Mouse (Mus musculus) erythroblast, adult 5-6 weeks (primary cell): Measurements from ENCODE around the gene 3110070M22Rik. TPM values are rescaled to one million over a fixed set of nuclear protein-coding genes. Genes with fewer than 3 reads are reported as not detected.
"Not testable (repeated sequence)": the region's sequence is repeated elsewhere in the genome, so short reads cannot be mapped to it uniquely, and the experiment has no call there.

Experiments used
- ATAC-seq: replicated peaks from 2 replicates; pipeline ENCODE4 v1.8.0; 2016; ENCODE audit warnings: moderate number of reproducible peaks, mild to moderate bottlenecking, moderate TSS enrichment, inconsistent platforms; ENCODE audit not compliant: poor library complexity, low FRiP score, severe bottlenecking
- total RNA-seq, 2 experiments: library from RNA; stranded (forward) in 1 of 2; stranded (reverse) in 1 of 2; fragments of 150-400 nt in 1 of 2; fragments of 200-764, 138-1000 nt in 1 of 2; gene quantifications; 2 replicates each; pipeline versions ENCODE4 v1.2.3 to v1.2.4; 2015 to 2017; ENCODE audit warnings: low replicate concordance in 2 of 2

3110070M22Rik gene
- total RNA-seq (2015; ENCODE audit: low replicate concordance) (not detected in 2 replicates), total RNA-seq (2017; ENCODE audit: low replicate concordance) (not detected in 2 replicates)

GRCm38 (mm10) chr13:119487880-119488580 is at the start of gene 3110070M22Rik, which contains the start of gene Tmem267:
Gene 3110070M22Rik, minus strand, starts transcription at chr13:119488383.
Gene Tmem267, plus strand, starts transcription at chr13:119488039.
- ATAC-seq = no peak

GRCm38 (mm10) chr13:119494938-119495337 is 6.8 kb upstream of the 3110070M22Rik start:
- not testable (repeated sequence) for ATAC-seq

- not testable (repeated sequence) for ATAC-seq
Observed at GRCm38 (mm10) chr13:119492083-119492482, 3.9 kb upstream of the 3110070M22Rik start.

GRCm38 (mm10) chr13:119487354-119487753 is 829 bp downstream of the 3110070M22Rik start:
- ATAC-seq = no peak

- no peak for ATAC-seq
Observed at GRCm38 (mm10) chr13:119477789-119478188, 10.4 kb downstream of the 3110070M22Rik start.

- ATAC-seq = no peak
Observed at GRCm38 (mm10) chr13:119476631-119477030, 11.6 kb downstream of the 3110070M22Rik start.

- ATAC-seq = peak; percentile 98
Observed at GRCm38 (mm10) chr13:119462596-119463560, 25.3 kb downstream of the 3110070M22Rik start, which contains the start of gene 4833420G17Rik. Gene 4833420G17Rik, plus strand, starts transcription at chr13:119462768.

- peak; percentile 79 for ATAC-seq
Observed at GRCm38 (mm10) chr13:119461900-119462595, 26.1 kb downstream of the 3110070M22Rik start.

GRCm38 (mm10) chr13:119456342-119456741 is 31.8 kb downstream of the 3110070M22Rik start:
- ATAC-seq = no peak

GRCm38 (mm10) chr13:119455082-119455481 is 33.1 kb downstream of the 3110070M22Rik start:
- no peak for ATAC-seq

- ATAC-seq = no peak
Observed at GRCm38 (mm10) chr13:119453563-119453962, 34.6 kb downstream of the 3110070M22Rik start.

GRCm38 (mm10) chr13:119442244-119442643 is 45.9 kb downstream of the 3110070M22Rik start:
- ATAC-seq = peak; percentile 67

Other genes starting within 250 kb of the 3110070M22Rik start
- 16.9 and 24.4 TPM in 2 replicates for gene Paip1, start 59.8 kb downstream of the 3110070M22Rik start, total RNA-seq (2015; ENCODE audit: low replicate concordance)
- 17.8 and 29.8 TPM in 2 replicates for gene Paip1, start 59.8 kb downstream of the 3110070M22Rik start, total RNA-seq (2017; ENCODE audit: low replicate concordance)
- gene 4833420G17Rik, start 25.6 kb downstream of the 3110070M22Rik start, total RNA-seq (2015; ENCODE audit: low replicate concordance) = 51.3 and 76.9 TPM in 2 replicates
- 59.7 and 71.9 TPM in 2 replicates for gene 4833420G17Rik, start 25.6 kb downstream of the 3110070M22Rik start, total RNA-seq (2017; ENCODE audit: low replicate concordance)
- gene Tmem267, start 344 bp downstream of the 3110070M22Rik start, total RNA-seq (2015; ENCODE audit: low replicate concordance) = 4.2 and 6.3 TPM in 2 replicates
- gene Tmem267, start 344 bp downstream of the 3110070M22Rik start, total RNA-seq (2017; ENCODE audit: low replicate concordance) = 0.43 and 0.98 TPM in 2 replicates
- not detected in 2 replicates for gene Ccl28, start 135.4 kb upstream of the 3110070M22Rik start, total RNA-seq (2015; ENCODE audit: low replicate concordance)
- gene Ccl28, start 135.4 kb upstream of the 3110070M22Rik start, total RNA-seq (2017; ENCODE audit: low replicate concordance) = not detected in 2 replicates
- 6.5 and 11.5 TPM in 2 replicates for gene Hmgcs1, start 202.0 kb upstream of the 3110070M22Rik start, total RNA-seq (2015; ENCODE audit: low replicate concordance)
- 5.1 and 7.1 TPM in 2 replicates for gene Hmgcs1, start 202.0 kb upstream of the 3110070M22Rik start, total RNA-seq (2017; ENCODE audit: low replicate concordance)